Mouse (Mus musculus): Measurements from ENCODE around the gene Gm14692.
"Not testable (repeated sequence)": the region's sequence is repeated elsewhere in the genome, so short reads cannot be mapped to it uniquely, and the experiment has no call there.

The Gm14692 gene

GRCm38 (mm10) chrX:67695398-67695797 is at the start of gene Gm14692:
Gene Gm14692, plus strand, starts transcription at chrX:67695698.
- not testable (repeated sequence) for DNase-seq (ENCODE audit: low spot score in 2 of 2)

GRCm38 (mm10) chrX:67693462-67693861 is 2.0 kb upstream of the Gm14692 start, which contains the start of gene Gm1140:
Gene Gm1140, minus strand, starts transcription at chrX:67693562.
- not testable (repeated sequence) for DNase-seq (ENCODE audit: low spot score in 2 of 2)

Measured in spleen, postnatal 14 days (tissue).